Mouse (Mus musculus) CD4-positive, CD25-positive, alpha-beta regulatory T cell, adult 9 weeks (primary cell): Measurements from ENCODE around the gene Vsig10l. TPM values are rescaled to one million over a fixed set of nuclear protein-coding genes. Genes with fewer than 3 reads are reported as not detected.

Experiments
- polyA plus RNA-seq: library from polyadenylated mRNA; unstranded; fragments of 100-300 nt; shearing (Covaris generic); gene quantifications from one replicate; pipeline ENCODE4 v1.2.1, GENCODE M21; 2017

The Vsig10l gene
- 2.9 TPM for polyA plus RNA-seq

GRCm38 (mm10) chr7:43462851-43463250 lies at the start of gene Vsig10l:
Gene Vsig10l, plus strand, starts transcription at chr7:43463151.

GRCm38 (mm10) chr7:43427406-43427805 lies 35.5 kb upstream of the Vsig10l start, which contains the start of gene Lim2:
Gene Lim2, plus strand, starts transcription at chr7:43427670.

GRCm38 (mm10) chr7:43436341-43437255 lies 26.4 kb upstream of the Vsig10l start, which contains the start of gene Nkg7:
Gene Nkg7, plus strand, starts transcription at chr7:43437073.

GRCm38 (mm10) chr7:43440482-43440881 lies 22.5 kb upstream of the Vsig10l start, which contains the start of gene Cldnd2:
Gene Cldnd2, plus strand, starts transcription at chr7:43440782.

GRCm38 (mm10) chr7:43443917-43444293 lies 19.0 kb upstream of the Vsig10l start, which contains the start of the genes Etfb and Gm45233:
Gene Etfb, plus strand, starts transcription at chr7:43444083.
Gene Gm45233, plus strand, starts transcription at chr7:43444128.

GRCm38 (mm10) chr7:43489631-43490125 lies 26.7 kb downstream of the Vsig10l start, which contains the start of gene Iglon5:
Gene Iglon5, minus strand, starts transcription at chr7:43490075.

Other genes with a start within 250 kb of the Vsig10l start
- gene Zfp715, start 149.9 kb upstream of the Vsig10l start, polyA plus RNA-seq, result 22.9 TPM
- gene Siglecf, start 111.8 kb upstream of the Vsig10l start, polyA plus RNA-seq, result not detected
- 0.57 TPM for gene Siglecg, start 54.9 kb upstream of the Vsig10l start, polyA plus RNA-seq
- not detected for gene Lim2, start 35.5 kb upstream of the Vsig10l start, polyA plus RNA-seq
- gene Nkg7, start 26.1 kb upstream of the Vsig10l start, polyA plus RNA-seq, result 110 TPM
- not detected for gene Cldnd2, start 22.4 kb upstream of the Vsig10l start, polyA plus RNA-seq
- 154 TPM for gene Etfb, start 19.1 kb upstream of the Vsig10l start, polyA plus RNA-seq
- gene Gm45233, start 19.0 kb upstream of the Vsig10l start, polyA plus RNA-seq, result not detected
- 0.14 TPM for gene Iglon5, start 26.9 kb downstream of the Vsig10l start, polyA plus RNA-seq
- not detected for gene 4931406B18Rik, start 42.8 kb downstream of the Vsig10l start, polyA plus RNA-seq
- not detected for gene Cd33, start 81.3 kb downstream of the Vsig10l start, polyA plus RNA-seq
- 8.7 TPM for gene Zfp658, start 99.1 kb downstream of the Vsig10l start, polyA plus RNA-seq
- gene Zfp719, start 116.5 kb downstream of the Vsig10l start, polyA plus RNA-seq, result 16.0 TPM
- gene Zfp819, start 144.0 kb downstream of the Vsig10l start, polyA plus RNA-seq, result not detected
- gene Ceacam18, start 171.6 kb downstream of the Vsig10l start, polyA plus RNA-seq, result not detected
- 0.93 TPM for gene Siglece, start 197.0 kb downstream of the Vsig10l start, polyA plus RNA-seq
- 3.1 TPM for gene Ctu1, start 208.9 kb downstream of the Vsig10l start, polyA plus RNA-seq
- gene Klk14, start 227.3 kb downstream of the Vsig10l start, polyA plus RNA-seq, result not detected
- gene Klk13, start 249.4 kb downstream of the Vsig10l start, polyA plus RNA-seq, result not detected